Mouse (Mus musculus) gastrocnemius, postnatal 25 days (tissue): ENCODE results near the gene S100a1. TPM values are rescaled to one million over a fixed set of nuclear protein-coding genes. Genes with fewer than 3 reads are reported as not detected.

Experiments
- DNase-seq: peaks from one replicate; pipeline ENCODE4 v3.0.0; 2022
- total RNA-seq, 2 experiments: library from RNA; stranded (reverse); gene quantifications; 1 replicate in 1 of 2; 2 replicates in 1 of 2; pipeline ENCODE4 v1.2.3; 2021

Gene S100a1
- total RNA-seq, 2 experiments from 2014 or later: 112 to 150 TPM

DNA sequence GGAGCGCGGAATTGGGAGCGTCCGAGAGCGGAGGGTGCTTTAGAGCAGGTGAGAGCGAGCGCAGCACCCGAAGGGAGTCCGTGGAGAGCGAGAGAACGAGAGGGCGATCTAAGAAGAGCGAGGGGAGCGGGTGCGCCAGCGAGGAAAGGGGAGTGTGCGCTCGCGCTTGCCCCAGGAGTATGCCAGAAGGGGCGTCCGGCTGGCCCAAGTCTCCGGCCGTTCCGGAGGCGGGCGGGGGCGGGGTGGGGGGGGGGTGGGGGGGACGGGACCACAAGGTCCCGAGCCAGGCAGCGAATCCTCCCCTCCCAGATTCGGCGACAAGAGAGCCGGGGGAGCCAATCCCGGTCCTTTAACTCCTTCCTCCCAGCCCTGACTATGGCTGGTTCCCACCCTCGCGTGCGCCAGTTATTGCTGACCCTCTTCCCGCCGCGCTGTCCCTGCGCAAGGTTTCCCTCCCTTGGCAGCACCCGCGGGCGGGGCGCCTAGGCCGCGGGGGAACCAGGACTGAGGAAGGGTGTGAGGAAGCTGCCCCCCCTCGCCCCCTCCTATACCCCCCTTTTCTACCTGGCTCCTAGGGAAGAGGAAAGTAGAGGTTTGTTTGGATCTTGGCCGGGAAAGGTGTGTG, 48.4 kb downstream of the S100a1 start, which contains the start of gene Npr1:
TSS of gene Npr1 (minus strand) at position 181 of the 625 bp plus-strand sequence.
- DNase-seq: peak; percentile 70

DNA sequence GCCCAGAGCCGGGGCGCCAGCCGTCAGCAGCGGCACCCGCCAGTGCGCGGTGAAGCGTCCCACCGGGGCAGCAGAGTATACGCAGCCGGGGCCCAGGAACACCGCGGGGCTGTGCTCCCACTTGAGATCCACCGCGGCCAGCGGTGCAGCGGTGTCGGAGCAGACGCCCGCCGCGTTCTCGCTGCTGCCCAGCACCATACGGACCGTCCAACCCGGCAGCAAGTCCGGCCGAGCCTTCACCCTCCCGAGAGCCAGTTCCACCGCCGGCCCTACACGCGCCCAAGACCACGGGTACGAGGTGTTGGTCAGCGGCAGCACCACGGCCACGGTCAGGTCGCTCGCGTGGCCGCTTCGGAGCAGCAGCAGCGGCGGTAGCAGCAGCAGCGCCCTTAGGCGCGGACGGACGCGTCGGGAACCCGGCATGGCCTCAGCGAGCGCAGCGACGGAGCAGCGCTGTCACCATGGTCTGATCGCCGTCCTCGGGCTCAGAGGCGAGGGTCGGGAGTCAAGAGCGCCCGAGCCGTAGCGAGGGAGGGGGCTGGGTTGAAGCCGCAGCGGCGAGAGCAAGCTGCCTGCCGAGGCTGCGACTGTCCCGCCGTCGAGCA, 49.0 kb downstream of the S100a1 start:
- DNase-seq: peak; percentile 18

DNA sequence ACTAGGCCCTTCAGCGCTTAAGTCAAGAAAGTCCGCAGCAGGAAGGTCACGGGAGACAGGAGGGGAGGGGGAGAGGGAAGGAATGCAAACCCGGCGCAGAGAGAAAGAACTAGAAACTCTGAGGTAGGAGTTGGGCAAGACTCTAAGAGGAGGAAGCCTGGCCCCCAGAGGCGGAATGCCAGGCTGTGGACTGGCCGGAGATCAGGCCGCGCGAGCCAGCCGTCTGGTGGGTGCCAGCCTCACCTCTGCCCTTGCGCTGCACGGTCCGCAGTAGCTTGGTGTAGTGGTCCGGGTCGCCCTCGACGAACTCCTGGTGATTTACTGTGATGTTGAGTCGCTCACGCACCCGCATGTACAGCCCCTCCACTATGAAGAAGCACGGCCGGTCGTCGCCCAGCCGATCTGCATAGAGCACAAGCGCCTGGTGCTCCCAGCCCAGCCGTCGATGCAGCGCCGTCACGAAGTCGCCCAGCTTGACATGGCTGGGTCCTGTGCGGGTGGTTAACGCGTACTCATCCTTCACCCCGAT, 49.6 kb downstream of the S100a1 start:
- DNase-seq: peak; percentile 24

DNA sequence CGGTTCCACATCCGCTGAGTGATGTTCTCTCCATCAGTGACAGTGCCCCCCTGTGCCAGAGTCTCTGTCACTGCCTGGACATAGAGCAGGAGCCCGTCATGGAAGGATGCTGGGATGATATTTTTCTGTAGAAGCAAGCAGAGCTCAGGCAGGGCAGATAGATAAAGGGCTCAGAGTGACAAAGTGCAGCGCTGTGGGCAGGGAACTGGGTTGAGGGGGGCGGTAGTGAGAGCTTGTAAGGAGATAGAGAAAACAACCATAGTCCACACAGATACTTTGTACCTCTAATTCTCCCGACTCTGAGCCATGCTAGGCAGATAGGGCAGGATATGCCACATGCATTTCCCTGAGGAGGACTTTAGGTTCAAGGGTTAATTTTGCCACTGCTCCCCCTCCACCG, 51.6 kb downstream of the S100a1 start:
- no peak for DNase-seq

DNA sequence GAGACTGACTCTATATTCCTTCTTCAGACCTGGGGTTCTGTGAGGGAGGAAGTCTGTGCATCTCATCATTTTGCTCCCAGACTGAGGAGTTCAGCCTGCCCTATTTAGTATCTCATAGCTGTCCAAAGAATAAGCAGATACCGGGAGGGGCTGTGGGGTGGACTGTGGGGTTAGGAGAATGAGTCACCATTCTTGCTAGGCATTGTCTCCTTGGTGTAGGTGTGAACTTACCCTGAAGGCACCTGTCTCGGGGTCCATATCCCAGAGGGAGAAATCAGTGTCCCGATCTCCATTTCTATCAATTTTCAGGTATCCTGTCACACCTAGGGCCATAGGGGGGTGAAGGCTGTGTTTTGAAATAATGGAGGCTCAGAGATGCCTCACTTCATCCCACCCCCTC, 52.3 kb downstream of the S100a1 start:
- DNase-seq: no peak

Other genes with a start within 250 kb of the S100a1 start
- gene Dennd4b, start 249.2 kb downstream of the S100a1 start, total RNA-seq: 10 to 100 TPM; 71.3 to 76.9 TPM
- gene Gatad2b, start 221.2 kb downstream of the S100a1 start, total RNA-seq: 10 to 100 TPM; 37.2 to 40.0 TPM
- gene Slc27a3, start 124.5 kb downstream of the S100a1 start, total RNA-seq: 1 to 10 TPM; 1.5 to 1.7 TPM
- 10 to 100 TPM; 14.5 to 15.9 TPM for gene Ints3, start 80.8 kb downstream of the S100a1 start, total RNA-seq
- gene Npr1, start 48.5 kb downstream of the S100a1 start, total RNA-seq: 10 to 100 TPM in 1 of 2 experiments, 1 to 10 TPM in 1; 7.7 to 10.8 TPM
- gene Ilf2, start 38.3 kb downstream of the S100a1 start, total RNA-seq: 10 to 100 TPM; 23.4 to 25.6 TPM
- gene Snapin, start 23.4 kb downstream of the S100a1 start, total RNA-seq: 10 to 100 TPM; 57.4 to 60.0 TPM
- 10 to 100 TPM; 86.0 to 86.1 TPM for gene Chtop, start 4.9 kb downstream of the S100a1 start, total RNA-seq
- gene S100a13, start within 50 bp of the S100a1 start, total RNA-seq: 10 to 100 TPM in 1 of 2 experiments, 1 to 10 TPM in 1; 9.5 to 16.8 TPM
- under 1 TPM; 0.29 to 0.67 TPM for gene S100a14, start 12.5 kb upstream of the S100a1 start, total RNA-seq
- 10 to 100 TPM; 62.7 to 69.8 TPM for gene S100a16, start 22.9 kb upstream of the S100a1 start, total RNA-seq
- not detected for gene S100a3, start 46.2 kb upstream of the S100a1 start, total RNA-seq
- gene S100a2, start 75.9 kb upstream of the S100a1 start, total RNA-seq: not detected
- not detected for gene Gm42674, start 87.5 kb upstream of the S100a1 start, total RNA-seq
- 10 to 100 TPM; 11.3 to 23.2 TPM for gene S100a4, start 89.4 kb upstream of the S100a1 start, total RNA-seq
- not detected for gene S100a5, start 94.1 kb upstream of the S100a1 start, total RNA-seq
- gene S100a6, start 98.5 kb upstream of the S100a1 start, total RNA-seq: 100 to 1,000 TPM in 1 of 2 experiments, 10 to 100 TPM in 1; 65.8 to 112 TPM
- under 1 TPM; 0.20 to 0.43 TPM for gene S100a7a, start 139.6 kb upstream of the S100a1 start, total RNA-seq
- not detected for gene S100a8, start 154.6 kb upstream of the S100a1 start, total RNA-seq
- gene S100a9, start 181.3 kb upstream of the S100a1 start, total RNA-seq: under 1 TPM in 1 of 2 experiments, not detected in 1; 0.59 TPM
- gene Pglyrp4, start 212.5 kb upstream of the S100a1 start, total RNA-seq: not detected